Mouse (Mus musculus): ENCODE data around the gene Lztr1.

DNA sequence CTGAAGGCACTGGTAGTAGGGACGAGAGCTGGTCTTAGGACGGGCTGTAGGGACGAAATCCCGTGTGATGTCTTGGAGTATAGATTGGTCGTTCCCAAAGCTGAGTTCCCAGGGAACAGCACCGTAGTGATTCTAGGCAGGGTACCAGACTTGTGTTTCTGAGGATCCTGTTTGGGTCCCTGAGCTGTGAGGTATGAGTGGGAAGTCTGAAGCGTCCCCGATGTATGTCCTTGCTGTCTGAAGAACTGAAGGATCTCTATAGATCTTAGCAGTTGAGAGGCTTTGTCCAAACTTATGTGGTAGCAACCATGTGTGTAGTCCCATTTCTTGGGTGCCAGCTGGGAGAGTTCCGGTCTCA, 731 bp downstream of the Lztr1 start:
- TF ChIP-seq EP300 (IDR thresholded peaks at IDR 0.05; ENCODE audit: insufficient read depth, low read depth, low read length) (no peak), POLR2A (IDR thresholded peaks at IDR 0.05; ENCODE audit: insufficient read depth, low read depth, low read length) (no peak), CTCF (IDR thresholded peaks at IDR 0.05) (no peak)
